Mouse (Mus musculus): ENCODE measurements around the gene Tmem60.

Gene Tmem60

GRCm38 (mm10) chr5:20906191-20906590 lies 24.2 kb downstream of the Tmem60 start:
- DNase-seq (ENCODE audit: low read depth, low spot score), result no peak

GRCm38 (mm10) chr5:20911741-20912140 lies 29.8 kb downstream of the Tmem60 start:
- DNase-seq (ENCODE audit: low read depth, low spot score), result no peak

- peak; percentile 57 for DNase-seq (ENCODE audit: low read depth, low spot score)
These were observed 31.6 kb downstream of the Tmem60 start for GRCm38 (mm10) chr5:20913372-20914275.

DNA sequence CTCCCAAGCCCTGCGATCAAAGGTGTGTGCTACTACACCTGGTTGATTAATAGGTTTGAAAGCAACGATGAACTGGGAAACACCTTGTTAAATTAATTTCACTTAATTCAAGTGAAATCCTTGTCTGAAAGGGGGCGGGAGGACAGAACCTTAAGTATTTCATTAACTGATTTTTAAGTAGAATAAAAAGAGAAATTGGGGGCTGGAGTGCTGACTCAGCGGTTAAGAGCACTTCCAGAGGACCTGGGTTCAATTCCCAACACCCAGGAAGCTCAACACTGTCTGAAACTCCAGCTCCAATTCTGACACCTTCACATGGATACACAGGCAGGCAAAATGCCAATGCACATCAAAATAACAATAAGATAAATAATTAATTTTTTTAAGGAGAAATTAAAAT lies 37.0 kb downstream of the Tmem60 start:
- DNase-seq (ENCODE audit: low read depth, low spot score), result no peak

DNA sequence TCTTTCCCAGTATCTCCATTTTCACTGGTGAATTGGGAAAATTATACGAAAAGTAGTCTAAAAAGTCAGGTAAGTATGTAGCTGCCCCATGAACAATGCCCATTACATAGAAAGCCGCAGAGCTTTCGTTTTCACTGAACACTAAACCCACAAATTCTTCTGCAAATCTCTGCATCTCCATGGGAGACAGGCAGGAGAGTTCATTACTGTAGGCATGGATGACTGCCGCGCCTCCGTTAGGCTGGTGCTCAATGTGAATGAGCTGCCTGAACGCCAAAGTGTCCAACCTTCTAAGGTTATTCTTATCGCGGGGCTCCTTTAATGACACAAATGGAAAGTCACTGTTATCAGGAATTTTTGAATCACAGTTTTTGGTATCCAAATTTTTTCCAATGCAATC lies 37.6 kb downstream of the Tmem60 start:
- no peak for DNase-seq (ENCODE audit: low read depth, low spot score)

- DNase-seq (ENCODE audit: low read depth, low spot score), result no peak
These were observed 42.6 kb downstream of the Tmem60 start for GRCm38 (mm10) chr5:20924608-20925007.

DNA sequence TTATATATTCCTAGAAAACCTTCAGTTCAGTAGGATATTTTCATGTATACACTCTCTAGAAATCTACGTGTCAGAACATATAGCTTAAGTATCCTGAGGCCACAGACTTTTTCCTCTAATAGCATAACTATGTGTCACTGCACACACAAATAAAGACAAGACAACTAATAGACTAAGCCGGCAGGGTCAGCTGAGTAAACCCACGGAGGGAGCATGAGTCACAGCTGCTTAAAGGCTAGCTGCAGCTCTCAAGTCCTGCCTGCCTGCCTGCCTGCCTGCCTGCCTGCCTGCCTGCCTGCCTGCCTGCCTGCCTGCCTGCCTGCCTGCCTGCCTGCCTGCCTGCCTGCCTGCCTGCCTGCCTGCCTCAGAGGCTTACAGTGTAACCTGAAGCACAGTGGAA lies 43.5 kb downstream of the Tmem60 start:
- DNase-seq (ENCODE audit: low read depth, low spot score), result no peak

DNA sequence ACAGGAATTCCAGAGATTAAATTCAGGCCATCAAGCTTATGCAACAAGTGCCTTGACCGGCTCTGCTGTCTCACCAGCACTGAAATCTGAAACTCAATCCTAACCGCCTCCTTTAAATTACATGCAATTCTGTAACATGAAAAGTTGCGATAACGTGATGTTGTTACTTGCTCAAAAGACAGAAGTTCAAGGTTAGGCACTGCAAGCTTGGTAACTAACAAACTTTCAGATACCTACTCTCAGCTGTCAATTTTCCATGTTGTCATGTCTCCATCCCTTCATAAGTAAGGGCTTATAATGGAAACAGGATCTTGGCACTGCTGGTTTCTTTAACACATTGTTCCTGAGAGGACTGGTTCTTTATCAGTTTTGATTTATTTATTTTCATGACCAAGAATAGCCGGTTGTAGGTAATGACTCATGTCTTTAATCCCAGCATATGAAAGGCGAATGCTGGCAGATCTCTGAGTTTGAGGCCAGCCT lies 47.7 kb downstream of the Tmem60 start:
- no peak for DNase-seq (ENCODE audit: low read depth, low spot score)

GRCm38 (mm10) chr5:20930430-20930829 lies 48.4 kb downstream of the Tmem60 start:
- DNase-seq (ENCODE audit: low read depth, low spot score), result no peak

- DNase-seq (ENCODE audit: low read depth, low spot score), result no peak
These were observed 49.3 kb downstream of the Tmem60 start for GRCm38 (mm10) chr5:20931300-20931699.

GRCm38 (mm10) chr5:20932585-20932984 lies 50.6 kb downstream of the Tmem60 start:
- DNase-seq (ENCODE audit: low read depth, low spot score), result no peak

DNA sequence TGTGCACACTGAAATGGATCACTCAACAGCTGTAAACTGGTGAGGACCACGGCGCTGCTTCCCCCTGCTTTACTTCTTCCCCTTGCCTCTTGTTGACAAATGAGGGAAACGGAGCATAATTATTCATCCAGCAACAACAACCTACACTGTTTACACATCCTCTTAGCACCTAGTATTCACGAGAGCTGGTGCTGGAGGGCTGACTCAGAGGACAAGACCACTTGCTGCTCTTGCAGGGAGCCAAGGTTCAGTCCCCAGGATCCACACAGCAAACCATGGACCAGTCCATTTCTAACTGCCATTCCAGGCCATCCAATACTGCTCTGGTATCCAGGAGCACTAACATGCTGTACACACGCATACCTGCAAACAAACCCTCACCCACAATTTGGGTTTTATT lies 53.9 kb downstream of the Tmem60 start:
- DNase-seq (ENCODE audit: low read depth, low spot score), result no peak
